Mouse (Mus musculus): ENCODE measurements around the gene Olfr171. TPM values are rescaled to one million over a fixed set of nuclear protein-coding genes. Genes with fewer than 3 reads are reported as not detected.
"Not testable (repeated sequence)": the region's sequence is repeated elsewhere in the genome, so short reads cannot be mapped to it uniquely, and the experiment has no call there.

The Olfr171 gene
- total RNA-seq (2021) = not detected

- no peak for DNase-seq (ENCODE audit: extremely low spot score in 1 of 2, low spot score in 2 of 2)
- intact Hi-C loops (cut with DNase I) = no loop called here
Observed at GRCm38 (mm10) chr16:19629816-19630215, at the start of gene Olfr171. Gene Olfr171 (minus strand): TSS chr16:19629916.

- DNase-seq (ENCODE audit: extremely low spot score in 1 of 2, low spot score in 2 of 2) = no peak
- intact Hi-C loops (cut with DNase I) = no loop called here
Observed at GRCm38 (mm10) chr16:19670768-19671357, 41.1 kb upstream of the Olfr171 start.

GRCm38 (mm10) chr16:19666312-19666711 lies 36.6 kb upstream of the Olfr171 start:
- no peak for DNase-seq (ENCODE audit: extremely low spot score in 1 of 2, low spot score in 2 of 2)
- intact Hi-C loops (cut with DNase I) = no loop called here

DNA sequence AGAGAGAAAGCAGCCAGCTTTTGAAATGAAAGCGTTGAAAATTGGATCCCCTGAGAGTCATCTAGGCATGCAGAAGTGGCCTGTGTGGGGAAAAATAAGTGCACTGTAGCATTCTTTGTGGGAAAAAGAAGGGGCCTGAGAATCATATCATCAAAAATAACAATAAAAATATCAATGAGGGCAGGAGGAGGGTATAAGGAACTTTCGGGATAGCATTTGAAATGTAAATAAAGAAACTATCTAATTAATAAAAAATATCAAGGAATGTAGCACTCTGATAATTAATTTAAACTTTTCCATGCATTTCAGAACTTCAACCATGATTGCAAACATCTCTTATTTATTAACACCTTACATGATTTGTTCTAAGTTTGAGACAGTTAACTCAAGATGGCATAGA lies 17.9 kb downstream of the Olfr171 start, which contains the start of gene Olfr170:
Gene Olfr170 (minus strand): TSS at position 101 of the 400 bp plus-strand sequence.
- DNase-seq (ENCODE audit: extremely low spot score in 1 of 2, low spot score in 2 of 2); intact Hi-C loops (cut with DNase I): not testable (repeated sequence)

GRCm38 (mm10) chr16:19603166-19603565 lies 26.6 kb downstream of the Olfr171 start:
- intact Hi-C loops (cut with DNase I) = no loop called here
- DNase-seq (ENCODE audit: extremely low spot score in 1 of 2, low spot score in 2 of 2) = no peak

Other genes with a start within 250 kb of the Olfr171 start
- not detected for gene Olfr165, start 206.8 kb downstream of the Olfr171 start, total RNA-seq (2021)
- not detected for gene Olfr166, start 146.2 kb downstream of the Olfr171 start, total RNA-seq (2021)
- not detected for gene Olfr167, start 107.7 kb downstream of the Olfr171 start, total RNA-seq (2021)
- gene Olfr168, start 94.4 kb downstream of the Olfr171 start, total RNA-seq (2021) = not detected
- gene Olfr169, start 58.1 kb downstream of the Olfr171 start, total RNA-seq (2021) = not detected
- not detected for gene Olfr170, start 18.0 kb downstream of the Olfr171 start, total RNA-seq (2021)
- gene Lamp3, start 76.5 kb upstream of the Olfr171 start, total RNA-seq (2021) = under 1 TPM in 1 of 2 experiments, not detected in 1; 0.14 TPM
- 1 to 10 TPM; 3.4 to 4.0 TPM for gene B3gnt5, start 130.3 kb upstream of the Olfr171 start, total RNA-seq (2021)

All from left cerebral cortex, postnatal 10 days (tissue).